In genomic region chr3:132858849-132859248, GRCm38 (mm10) we compare ENCODE assay signal across 11 mouse cellular contexts.
A peak's percentile ranks its signal among the peaks of the same experiment; 100 is the strongest.
DNase-seq lines count a peak whose midpoint lies in the region; ATAC-seq lines count a peak whose summit lies in the region.
"Had no signal": no experiment of that assay in that cellular context is flagged by ENCODE, and none has a peak within 500 bp of the region (broad histone marks: within the 10 kb centered on the region; RNA-seq: fewer than 3 reads in every experiment).

No protein-coding gene starts in this region.

- no peak for DNase-seq in hindbrain, embryonic 10.5 days (ENCODE audit: low spot score)
- DNase-seq in thymus, postnatal 0 days (ENCODE audit: low spot score): peak; percentile 53
- DNase-seq in thymus, postnatal 10 days (ENCODE audit: low spot score in 2 of 2): no peak
- DNase-seq in c-Kit-positive CD71-negative TER-119-negative erythroid progenitor cells, embryonic 14.5 days (ENCODE audit: low read depth): peak; percentile 13
- peak; percentile 55 to 73 for DNase-seq in lung, postnatal 4 days
- no peak for DNase-seq in frontal cortex, postnatal 10 days (ENCODE audit: low spot score in 2 of 2)
- DNase-seq in gastrocnemius, postnatal 4 days (ENCODE audit: low spot score in 2 of 2): no peak
- DNase-seq: cerebellum, postnatal 25 days had no signal

- peaks cover 38% of the 10 kb centered on the region for H3K4me1 ChIP-seq in hindbrain, embryonic 10.5 days (replicated peaks)
- no peaks in the 10 kb centered on the region for H3K4me1 ChIP-seq in hindbrain, embryonic 13.5 days (replicated peaks)

- no peak for ATAC-seq in hindbrain, embryonic 13.5 days (ENCODE audit: low FRiP score)

- whole genome bisulfite sequencing in hindbrain, embryonic 10.5 days: 68% methylated on average over 11 of the region's 11 CpGs
- 62% methylated on average over 11 of the region's 11 CpGs for WGBS in hindbrain, embryonic 13.5 days

- no peak overlapping the region for H3K9ac ChIP-seq in hindbrain, embryonic 13.5 days
- H3K9ac ChIP-seq: limb, embryonic 12.5 days had no signal

- H3K9me3 ChIP-seq in hindbrain, embryonic 10.5 days: no peaks in the 10 kb centered on the region
- no peaks in the 10 kb centered on the region for H3K9me3 ChIP-seq in hindbrain, embryonic 13.5 days
- H3K9me3 ChIP-seq: limb, embryonic 12.5 days; midbrain, embryonic 10.5 days had no signal

- H3K27ac ChIP-seq in hindbrain, embryonic 10.5 days: peak overlapping the region; percentile 62; the same call in 1 of the 2 replicates
- no peak overlapping the region for H3K27ac ChIP-seq in hindbrain, embryonic 13.5 days

- H3K27me3 ChIP-seq in hindbrain, embryonic 10.5 days (ENCODE audit: insufficient read depth, poor library complexity, severe bottlenecking): no peaks in the 10 kb centered on the region
- no peaks in the 10 kb centered on the region for H3K27me3 ChIP-seq in hindbrain, embryonic 13.5 days
- H3K27me3 ChIP-seq: limb, embryonic 12.5 days had no signal

- H3K4me3 ChIP-seq in hindbrain, embryonic 10.5 days: no peak overlapping the region
- no peak overlapping the region for H3K4me3 ChIP-seq in hindbrain, embryonic 13.5 days
- H3K4me3 ChIP-seq: limb, embryonic 12.5 days; midbrain, embryonic 10.5 days had no signal

- no peaks in the 10 kb centered on the region for H3K36me3 ChIP-seq in hindbrain, embryonic 10.5 days
- H3K36me3 ChIP-seq in hindbrain, embryonic 13.5 days: no peaks in the 10 kb centered on the region
- H3K36me3 ChIP-seq: limb, embryonic 12.5 days; midbrain, embryonic 10.5 days had no signal

- H3K4me2 ChIP-seq in hindbrain, embryonic 13.5 days: no peak overlapping the region
- H3K4me2 ChIP-seq: limb, embryonic 12.5 days had no signal

Comparison
In these comparisons a context has a peak if more than half of its experiments do, and no peak if none do; other contexts are left out.
1. DNase-seq: peak in thymus, postnatal 0 days (single experiment), c-Kit-positive CD71-negative TER-119-negative erythroid progenitor cells, embryonic 14.5 days (single experiment) and lung, postnatal 4 days (2 of 2); none in hindbrain, embryonic 10.5 days (single experiment), thymus, postnatal 10 days (0 of 2), frontal cortex, postnatal 10 days (0 of 2) and gastrocnemius, postnatal 4 days (0 of 2).